Mouse (Mus musculus) central nervous system, embryonic 18 days (tissue): Measurements from ENCODE around the gene Abhd17c. TPM values are rescaled to one million over a fixed set of nuclear protein-coding genes. Genes with fewer than 3 reads are reported as not detected.

Experiments used
- polyA plus RNA-seq: library from polyadenylated mRNA; depleted of rRNA; stranded (reverse); fragments of >200 nt; gene quantifications from 2 replicates; pipeline ENCODE4 v1.2.3, GENCODE M21; 2012; rRNA removed

Gene Abhd17c
- 86.5 and 98.2 TPM in 2 replicates for polyA plus RNA-seq

GRCm38 (mm10) chr7:84151001-84151959 is at the start of gene Abhd17c:
Abhd17c (minus strand) TSS chr7:84151893.

GRCm38 (mm10) chr7:84086039-84086829 is 65.5 kb downstream of the Abhd17c start, which contains the start of gene Cemip:
Cemip (minus strand) TSS chr7:84086502.

Other genes starting within 250 kb of the Abhd17c start
- gene Cemip, start 65.4 kb downstream of the Abhd17c start, polyA plus RNA-seq = 1.6 and 2.1 TPM in 2 replicates